Mouse (Mus musculus) left cerebral cortex, adult 18-20 months (tissue): ENCODE data around the gene Ralbp1. TPM values are rescaled to one million over a fixed set of nuclear protein-coding genes. Genes with fewer than 3 reads are reported as not detected.

Experiments used
- DNase-seq, 2 experiments: peaks; one replicate each; pipeline ENCODE4 v3.0.0; 2021 to 2022; ENCODE audit warnings: low spot score in 2 of 2, mixed read lengths in 1 of 2
- total RNA-seq, 2 experiments: library from RNA; stranded (reverse); gene quantifications; 2 replicates each; pipeline ENCODE4 v1.2.3; 2021

The Ralbp1 gene
- total RNA-seq, 2 experiments from 2014 or later: 66.9 to 74.0 TPM

- no peak for DNase-seq
These were observed 85.1 kb downstream of the Ralbp1 start for GRCm38 (mm10) chr17:65800451-65800850.

- no peak for DNase-seq
These were observed 86.2 kb downstream of the Ralbp1 start for GRCm38 (mm10) chr17:65799353-65799752.

GRCm38 (mm10) chr17:65798446-65798845 lies 87.2 kb downstream of the Ralbp1 start:
- DNase-seq: no peak

Other genes with a start within 250 kb of the Ralbp1 start
- not detected for gene Txndc2, start 243.6 kb downstream of the Ralbp1 start, total RNA-seq
- 10 to 100 TPM; 50.2 to 51.1 TPM for gene Rab31, start 113.0 kb downstream of the Ralbp1 start, total RNA-seq
- gene Ppp4r1, start 103.2 kb downstream of the Ralbp1 start, total RNA-seq: 10 to 100 TPM; 36.3 to 45.4 TPM
- 10 to 100 TPM; 21.1 to 27.3 TPM for gene Twsg1, start 65.4 kb upstream of the Ralbp1 start, total RNA-seq
- 100 to 1,000 TPM; 355 to 356 TPM for gene Ankrd12, start 191.3 kb upstream of the Ralbp1 start, total RNA-seq
- 100 to 1,000 TPM; 229 to 241 TPM for gene Ndufv2, start 215.8 kb upstream of the Ralbp1 start, total RNA-seq
- 10 to 100 TPM; 43.5 to 43.7 TPM for gene Washc1, start 225.7 kb upstream of the Ralbp1 start, total RNA-seq
- 1 to 10 TPM; 1.1 to 1.4 TPM for gene Ddx11, start 237.7 kb upstream of the Ralbp1 start, total RNA-seq